Mouse (Mus musculus) cerebellum, adult (tissue): ENCODE measurements around the gene Ppm1h.
"Not testable (repeated sequence)": the region's sequence is repeated elsewhere in the genome, so short reads cannot be mapped to it uniquely, and the experiment has no call there.

Source experiments
- ATAC-seq: cut with Nextera tagmentation; 2 replicates; pipeline ENCODE4 v1.9.2; 2017; ENCODE audit warnings: mild to moderate bottlenecking, moderate library complexity, mixed read lengths; ENCODE audit not compliant: insufficient number of reproducible peaks, low FRiP score, low TSS enrichment

The Ppm1h gene

DNA sequence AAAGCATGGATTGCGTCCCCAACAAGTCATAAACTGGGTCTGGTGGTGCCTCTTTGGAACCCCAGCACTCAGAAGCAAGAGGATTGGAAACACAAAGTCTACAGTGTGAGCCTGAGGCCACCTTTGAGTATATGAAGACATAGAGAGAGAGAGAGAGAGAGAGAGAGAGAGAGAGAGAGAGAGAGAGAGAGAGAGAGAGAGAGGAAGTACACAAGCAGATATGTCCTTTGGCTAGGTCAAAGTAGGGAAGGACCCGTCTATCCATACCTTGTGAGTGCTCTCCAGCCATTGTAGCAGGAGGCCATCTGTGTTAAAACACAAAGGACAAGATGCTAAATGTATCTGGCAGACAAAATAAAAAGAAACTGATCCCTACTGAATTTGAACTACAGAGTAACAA lies 279.4 kb downstream of the Ppm1h start:
- ATAC-seq, result no peak

DNA sequence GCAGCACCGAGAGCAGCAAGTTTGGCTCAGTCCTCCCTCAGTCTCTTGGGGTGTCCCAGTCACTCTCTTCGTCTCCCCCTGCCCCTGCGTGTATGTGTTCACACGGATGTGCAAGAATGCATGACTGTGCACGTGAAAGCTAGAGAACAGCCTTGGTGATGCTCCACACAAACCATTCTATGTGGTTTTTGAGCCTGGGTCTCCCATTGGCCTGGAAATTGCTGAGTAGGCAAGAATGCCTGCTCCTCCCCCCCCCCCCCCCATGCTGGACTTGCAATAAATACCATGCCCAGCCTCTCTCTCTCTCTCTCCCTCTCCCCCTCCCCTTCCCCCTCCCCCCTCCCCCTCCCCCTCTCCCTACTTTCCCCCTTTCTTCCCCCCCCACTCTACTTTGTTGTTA lies 280.1 kb downstream of the Ppm1h start:
- no peak for ATAC-seq

GRCm38 (mm10) chr10:122960216-122960615 lies 281.7 kb downstream of the Ppm1h start:
- ATAC-seq, result no peak

DNA sequence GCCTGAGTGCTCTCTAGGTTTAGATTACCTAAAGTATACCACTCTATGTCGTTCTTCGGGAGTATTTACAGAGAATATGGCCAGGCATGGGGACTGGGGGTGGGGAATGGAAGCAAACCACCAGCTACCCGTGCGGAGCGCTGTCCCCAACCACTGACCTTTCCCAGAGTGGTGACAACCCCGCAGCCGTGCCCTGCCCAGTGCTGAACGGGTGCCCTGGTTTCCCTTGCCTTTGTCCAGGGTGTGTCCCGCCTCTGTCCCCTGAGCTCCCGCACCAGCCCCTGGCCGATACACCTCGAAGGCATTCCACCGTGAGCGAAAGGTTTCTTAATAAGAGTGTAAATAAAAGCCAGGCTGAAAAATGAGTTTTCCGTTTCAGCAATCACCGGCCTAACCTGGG lies 282.2 kb downstream of the Ppm1h start:
- ATAC-seq, result no peak

- no peak for ATAC-seq
Observed at GRCm38 (mm10) chr10:122961494-122961893, 282.9 kb downstream of the Ppm1h start.

- no peak for ATAC-seq
Observed at GRCm38 (mm10) chr10:122962651-122963050, 284.1 kb downstream of the Ppm1h start.

GRCm38 (mm10) chr10:122963463-122964240 lies 285.1 kb downstream of the Ppm1h start:
- peak; percentile 49; the same call in 1 of the 2 replicates for ATAC-seq

DNA sequence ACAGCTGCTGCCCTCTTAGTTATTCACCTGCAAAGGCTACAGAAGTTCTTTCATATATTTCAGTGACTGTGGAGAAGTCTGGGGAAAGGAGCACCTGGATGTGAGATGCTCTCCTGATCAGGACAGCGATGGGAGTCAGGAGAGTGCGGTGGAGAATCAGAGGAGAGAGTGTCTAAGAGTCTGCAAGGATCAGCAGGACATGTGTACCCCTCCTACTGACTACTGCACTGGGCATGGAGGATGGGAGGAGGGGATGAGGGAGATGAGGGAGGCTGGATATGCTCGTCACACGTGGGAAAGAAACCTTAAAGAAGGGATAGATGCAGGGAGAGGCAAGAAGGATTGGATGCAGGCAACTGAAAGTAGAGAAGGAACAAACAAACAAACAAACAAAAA lies 285.7 kb downstream of the Ppm1h start:
- ATAC-seq, result no peak

GRCm38 (mm10) chr10:122965650-122966049 lies 287.1 kb downstream of the Ppm1h start:
- not testable (repeated sequence) for ATAC-seq

DNA sequence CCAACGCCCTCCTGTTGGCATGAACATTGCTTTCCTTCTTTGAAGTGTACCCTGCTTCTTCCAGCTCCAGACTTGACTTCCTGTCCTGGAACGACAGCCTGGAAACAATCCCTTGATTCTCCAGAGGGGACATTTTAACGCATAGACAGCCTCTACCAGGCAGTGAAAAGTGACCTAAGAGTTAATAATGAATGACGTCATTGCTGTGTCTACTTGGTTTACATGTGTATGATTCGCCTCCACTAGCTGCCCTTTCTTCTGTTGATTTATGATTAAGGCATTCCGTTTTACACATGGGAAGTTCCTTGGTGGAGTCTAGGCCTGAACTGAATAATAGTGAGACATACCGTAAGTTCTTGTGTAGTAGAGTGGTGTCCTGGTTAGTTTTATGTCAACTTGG lies 287.9 kb downstream of the Ppm1h start:
- no peak for ATAC-seq

- ATAC-seq, result no peak
Observed at GRCm38 (mm10) chr10:122970188-122970587, 291.6 kb downstream of the Ppm1h start.

DNA sequence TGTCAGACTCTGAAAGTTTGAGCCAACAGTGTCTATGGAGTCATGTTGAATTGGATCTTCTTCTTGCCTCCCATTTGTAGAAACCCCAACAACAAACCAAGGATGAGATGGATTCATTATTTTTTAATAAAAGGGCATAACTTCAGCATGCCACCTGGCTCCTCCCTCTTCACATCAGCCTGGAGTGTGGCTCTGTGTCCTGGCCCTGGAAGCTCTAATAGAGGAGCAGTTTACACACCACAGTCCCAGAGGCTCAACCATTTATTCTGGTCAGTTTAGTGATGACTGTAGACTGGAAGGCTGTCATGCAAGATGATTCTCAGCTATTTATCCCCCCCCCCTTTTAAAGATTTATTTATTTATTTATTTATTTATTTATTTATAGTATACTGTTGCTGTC lies 294.7 kb downstream of the Ppm1h start:
- no peak for ATAC-seq

DNA sequence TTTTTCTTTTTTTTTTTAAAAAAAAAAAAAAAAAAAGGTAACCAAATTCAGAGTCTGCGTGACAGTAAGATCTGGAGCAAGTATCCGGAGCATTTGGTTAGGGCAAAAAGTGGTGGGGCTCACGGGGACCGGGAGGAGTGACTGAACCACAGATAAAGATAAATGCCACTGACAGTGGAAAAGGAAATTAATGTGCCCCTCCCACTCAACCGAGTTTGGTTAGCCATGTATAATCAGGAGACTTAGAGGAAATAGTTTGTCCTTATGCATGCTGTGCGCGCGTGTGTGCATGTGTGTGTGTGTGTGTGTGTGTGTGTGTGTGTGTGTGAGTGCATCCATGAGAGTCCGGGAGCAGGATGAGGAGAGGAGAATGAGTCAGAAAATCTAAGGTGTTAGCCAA lies 297.5 kb downstream of the Ppm1h start:
- ATAC-seq, result no peak

GRCm38 (mm10) chr10:122979356-122979755 lies 300.8 kb downstream of the Ppm1h start:
- ATAC-seq, result no peak

- no peak for ATAC-seq
Observed at GRCm38 (mm10) chr10:122980123-122980522, 301.6 kb downstream of the Ppm1h start.

- no peak for ATAC-seq
Observed at GRCm38 (mm10) chr10:122982909-122983578, 304.5 kb downstream of the Ppm1h start.

DNA sequence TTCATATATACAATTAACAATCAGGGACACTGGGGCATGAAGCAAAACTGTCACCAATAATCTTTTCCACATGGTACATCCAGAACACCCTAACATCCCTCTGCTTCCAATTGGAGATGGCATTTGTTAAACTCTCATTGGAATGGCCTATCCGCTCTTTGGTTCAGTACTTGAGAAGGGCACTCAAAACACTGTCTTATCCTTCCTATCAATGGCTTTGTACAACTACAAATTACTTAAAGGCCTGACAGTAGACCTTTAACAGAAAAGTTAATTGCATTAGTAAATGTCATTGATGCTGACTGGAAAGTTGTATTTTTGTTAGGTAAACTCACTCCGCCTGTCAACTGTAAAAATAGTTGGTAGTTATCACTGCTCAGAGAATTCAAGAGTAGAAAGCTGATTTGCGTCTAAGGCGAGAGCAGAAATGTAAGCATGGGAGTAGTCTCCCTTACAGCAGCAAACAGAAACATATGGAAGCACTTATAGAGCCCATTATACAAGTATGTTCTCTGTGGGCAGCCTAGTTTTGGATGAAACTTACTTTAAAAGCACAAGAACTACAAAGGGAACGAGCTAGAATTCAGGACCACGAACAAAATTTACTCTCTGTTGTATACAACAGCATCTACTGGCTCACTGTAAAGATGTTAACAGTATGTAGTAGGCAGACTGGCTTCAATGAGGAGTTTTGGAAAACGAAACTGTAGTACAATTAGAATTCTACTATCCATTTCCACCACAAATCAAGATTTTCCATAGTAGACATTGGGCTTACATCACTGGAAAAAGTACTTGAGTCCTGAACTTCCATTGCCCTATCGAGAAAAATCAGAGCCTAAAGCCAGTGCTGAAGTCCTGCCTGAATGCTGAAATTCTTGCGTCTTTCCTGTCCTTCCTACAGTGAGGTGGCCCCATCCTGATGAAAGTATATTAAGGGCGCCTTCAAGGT lies 305.3 kb downstream of the Ppm1h start:
- no peak for ATAC-seq

DNA sequence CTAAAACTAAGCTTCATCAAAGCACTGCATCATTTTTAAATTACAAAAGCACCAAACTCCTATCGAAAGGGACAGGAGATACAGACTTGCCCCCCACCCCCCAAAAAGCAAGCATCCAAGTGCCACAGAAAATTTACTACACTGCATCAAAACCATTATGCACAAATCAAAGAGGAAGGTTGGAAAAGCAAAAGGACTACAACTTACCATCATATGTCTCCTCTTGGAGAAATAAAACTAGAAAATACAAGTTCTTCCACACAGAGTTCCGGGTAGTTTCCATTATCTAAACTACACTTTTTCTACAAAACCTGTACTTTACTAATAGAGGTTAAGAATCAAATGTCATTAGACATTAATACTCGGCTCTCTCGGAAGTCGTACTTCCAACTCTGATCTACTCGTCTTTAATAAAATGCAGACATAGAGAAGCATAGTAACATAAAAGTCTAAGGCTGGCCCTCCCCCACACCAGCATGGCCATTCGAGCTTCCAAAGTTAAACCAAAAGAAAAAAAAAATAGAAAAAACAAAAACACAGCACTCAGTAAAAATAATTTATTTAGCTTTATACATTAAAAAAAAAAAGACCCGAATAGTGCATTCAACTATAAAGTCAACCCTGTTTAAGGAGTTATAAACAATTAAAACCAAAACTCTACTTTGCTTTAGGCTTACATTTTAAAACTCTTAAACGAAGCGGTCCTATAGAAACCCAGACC lies 306.1 kb downstream of the Ppm1h start:
- ATAC-seq, result no peak

DNA sequence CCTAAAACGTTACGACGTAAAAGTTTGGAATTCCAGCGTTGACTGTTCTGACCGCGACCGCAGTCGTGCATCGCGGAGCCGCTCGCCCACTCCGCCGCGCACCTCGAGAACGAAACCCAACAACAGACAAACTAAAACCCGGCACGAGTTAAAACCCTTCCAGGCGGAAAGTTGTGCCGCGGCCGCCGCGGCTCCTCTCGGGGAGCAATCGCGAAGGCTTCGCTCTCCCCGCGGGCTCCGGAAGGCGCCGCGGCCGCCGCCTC lies 306.6 kb downstream of the Ppm1h start:
- ATAC-seq, result no peak

DNA sequence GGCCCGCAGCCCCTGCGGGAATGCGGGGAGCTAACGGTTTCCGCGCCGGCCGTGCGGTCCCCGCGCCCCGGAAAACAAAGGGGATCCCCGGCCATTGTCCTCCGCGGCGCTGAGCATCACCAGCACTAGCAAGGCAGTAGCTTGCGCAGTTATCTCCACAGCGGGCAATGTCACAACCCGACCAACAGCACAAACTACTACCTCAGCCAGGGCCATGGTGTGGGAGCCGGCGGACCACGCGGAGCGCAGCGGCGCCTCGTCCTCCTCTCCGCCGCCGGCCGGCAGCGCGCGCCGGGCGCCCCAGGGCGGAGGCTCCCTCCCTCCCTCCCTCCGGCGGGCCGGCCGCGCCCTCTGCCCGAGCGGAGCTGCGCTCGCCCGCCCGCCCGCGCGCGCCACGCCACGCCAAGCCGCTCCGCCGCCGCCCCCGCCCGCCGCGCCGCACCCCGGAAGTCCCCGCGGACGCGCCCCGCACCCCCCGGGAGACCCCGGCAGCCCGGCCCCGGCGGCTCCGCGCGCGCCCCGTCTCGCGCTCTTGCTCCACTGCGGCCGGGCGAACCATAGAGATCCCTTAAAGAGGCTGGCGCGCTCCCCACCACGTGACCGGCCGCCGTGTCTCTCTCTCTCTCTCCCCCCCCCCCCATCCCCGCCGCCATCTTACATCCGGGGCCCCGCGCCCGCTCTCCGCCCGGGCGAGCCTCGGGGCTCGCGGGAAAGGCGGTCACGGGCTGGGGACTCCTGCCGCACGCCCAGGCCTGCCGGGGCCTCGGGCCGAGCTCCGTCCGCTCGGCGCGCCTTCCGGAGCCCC lies 307.2 kb downstream of the Ppm1h start:
- peak; percentile 64 for ATAC-seq
